Mouse (Mus musculus): ENCODE results near the gene Tnfrsf25.

Gene Tnfrsf25

GRCm38 (mm10) chr4:152143632-152144031, 27.9 kb downstream of the Tnfrsf25 start:
- DNase-seq (ENCODE audit: low read depth), result no peak

GRCm38 (mm10) chr4:152145473-152145872, 29.7 kb downstream of the Tnfrsf25 start:
- DNase-seq (ENCODE audit: low read depth), result no peak

- no peak for DNase-seq (ENCODE audit: low read depth)
These were observed 30.5 kb downstream of the Tnfrsf25 start for GRCm38 (mm10) chr4:152146033-152146827.

- DNase-seq (ENCODE audit: low read depth), result no peak
These were observed 34.8 kb downstream of the Tnfrsf25 start for GRCm38 (mm10) chr4:152150546-152150945.

DNA sequence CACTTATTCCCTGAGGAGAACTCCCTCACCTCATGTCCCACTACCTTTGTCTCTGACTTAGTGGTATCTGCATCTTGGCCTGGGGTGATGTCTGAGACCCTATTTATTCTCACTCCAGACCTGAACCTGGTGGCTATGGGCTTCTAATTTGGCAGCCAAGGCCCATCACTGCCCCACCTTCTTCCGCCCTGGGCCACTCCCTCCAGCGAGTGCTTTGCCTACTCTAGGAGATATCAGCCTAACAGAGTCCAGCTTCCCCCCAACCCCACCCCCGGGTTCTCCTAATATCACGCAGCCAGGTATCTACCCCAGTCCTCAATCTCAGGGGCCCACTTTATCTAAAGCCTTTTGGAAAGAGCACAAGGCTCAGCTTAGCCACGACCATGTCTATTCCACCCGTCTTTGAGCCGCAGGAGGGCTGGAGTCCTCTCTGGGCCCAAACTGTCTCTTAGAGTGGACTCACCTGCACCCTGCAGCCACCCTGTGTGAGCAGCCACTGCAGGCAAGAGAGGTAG, 35.8 kb downstream of the Tnfrsf25 start:
- DNase-seq (ENCODE audit: low read depth), result no peak

DNA sequence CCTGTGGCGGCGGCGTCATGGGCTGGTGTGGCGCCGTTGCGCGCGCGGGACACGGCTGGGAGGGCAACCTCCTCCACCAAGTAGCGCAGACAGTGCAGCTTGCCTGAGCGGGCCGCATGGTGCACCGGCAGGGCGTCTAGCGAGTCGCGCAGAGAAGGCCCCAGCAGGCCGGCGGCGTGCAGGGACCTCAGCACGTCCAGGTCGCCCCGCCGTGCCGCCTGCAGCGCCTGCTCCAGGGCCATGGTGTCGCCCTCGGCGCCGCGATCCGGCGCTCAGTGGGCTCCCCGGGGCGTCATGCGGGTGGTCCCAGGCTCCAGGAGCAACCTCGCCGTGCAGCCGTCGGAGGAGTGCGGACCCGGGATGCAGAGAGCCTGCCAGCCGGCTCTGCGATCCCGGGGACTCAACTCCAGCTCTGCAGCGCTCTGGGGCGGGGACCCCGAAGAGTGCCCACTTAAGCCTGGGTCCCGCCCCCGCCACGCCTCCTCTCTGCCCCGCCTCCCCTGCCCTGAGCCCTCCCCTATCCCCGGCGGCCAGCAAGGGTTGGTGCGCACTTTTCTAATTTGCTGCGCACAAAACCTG, 36.3 kb downstream of the Tnfrsf25 start, which contains the start of gene Espn:
Gene Espn (minus strand): TSS at position 406 of the 579 bp plus-strand sequence.
- DNase-seq (ENCODE audit: low read depth), result peak; percentile 40

GRCm38 (mm10) chr4:152153771-152154177, 38.0 kb downstream of the Tnfrsf25 start:
- peak; percentile 98 for DNase-seq (ENCODE audit: low read depth)

DNA sequence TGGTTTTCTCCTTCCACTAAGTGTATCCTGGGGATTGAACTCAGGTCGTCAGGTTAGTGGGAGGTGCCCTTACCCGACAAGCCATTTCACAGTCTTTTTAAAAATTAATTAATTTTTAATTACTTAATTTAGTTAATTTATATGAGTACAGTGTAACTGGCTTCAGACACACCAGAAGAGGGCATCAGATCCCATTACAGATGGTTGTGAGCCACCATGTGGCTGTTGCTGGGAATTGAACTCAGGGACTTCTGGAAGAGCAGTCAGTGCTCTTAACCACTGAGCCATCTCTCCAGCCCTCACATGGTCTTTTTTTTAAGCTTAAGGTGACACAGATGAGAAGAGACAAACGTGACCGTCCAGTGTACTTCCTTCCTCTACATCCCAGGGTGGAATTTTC, 39.3 kb downstream of the Tnfrsf25 start:
- DNase-seq (ENCODE audit: low read depth), result no peak

DNA sequence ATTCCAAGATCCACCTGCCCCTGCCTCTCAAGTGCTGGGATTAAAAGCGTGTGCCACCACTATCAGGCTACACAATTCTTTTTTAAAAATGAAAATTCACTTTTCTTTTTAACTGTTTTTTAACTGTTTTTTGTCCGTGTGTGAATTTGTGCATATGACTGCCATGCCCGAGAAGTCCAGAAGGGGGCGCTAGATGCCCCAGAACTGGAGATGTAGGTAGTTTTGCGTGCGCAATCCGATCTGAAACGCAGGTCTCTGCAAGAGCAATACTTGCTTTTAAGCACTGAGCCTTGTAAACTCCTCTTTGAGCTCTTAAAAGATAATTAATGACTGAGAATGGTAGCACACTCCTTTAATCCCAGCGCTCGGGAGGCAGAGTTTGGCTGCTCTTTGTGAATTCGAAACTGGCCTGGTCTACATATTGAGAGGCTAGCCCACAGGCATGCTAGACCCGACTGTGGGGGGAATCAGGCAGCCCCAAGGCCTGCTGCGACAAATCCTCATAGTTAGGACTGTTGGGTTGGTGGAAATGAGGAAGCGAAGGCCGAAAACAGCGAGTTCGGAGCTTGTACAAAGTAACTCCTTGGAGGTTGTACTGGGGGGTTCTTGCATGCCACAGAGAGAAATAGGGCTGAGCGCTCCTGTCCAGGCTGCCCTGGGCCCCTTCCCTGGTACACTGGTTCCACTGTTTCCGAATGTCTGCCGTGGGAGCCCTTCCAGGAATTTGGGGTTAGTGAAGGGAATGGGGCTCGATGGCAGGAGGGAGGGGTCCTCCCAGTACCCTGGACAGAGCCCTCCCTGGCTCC, 42.2 kb downstream of the Tnfrsf25 start:
- DNase-seq (ENCODE audit: low read depth), result peak; percentile 83

DNA sequence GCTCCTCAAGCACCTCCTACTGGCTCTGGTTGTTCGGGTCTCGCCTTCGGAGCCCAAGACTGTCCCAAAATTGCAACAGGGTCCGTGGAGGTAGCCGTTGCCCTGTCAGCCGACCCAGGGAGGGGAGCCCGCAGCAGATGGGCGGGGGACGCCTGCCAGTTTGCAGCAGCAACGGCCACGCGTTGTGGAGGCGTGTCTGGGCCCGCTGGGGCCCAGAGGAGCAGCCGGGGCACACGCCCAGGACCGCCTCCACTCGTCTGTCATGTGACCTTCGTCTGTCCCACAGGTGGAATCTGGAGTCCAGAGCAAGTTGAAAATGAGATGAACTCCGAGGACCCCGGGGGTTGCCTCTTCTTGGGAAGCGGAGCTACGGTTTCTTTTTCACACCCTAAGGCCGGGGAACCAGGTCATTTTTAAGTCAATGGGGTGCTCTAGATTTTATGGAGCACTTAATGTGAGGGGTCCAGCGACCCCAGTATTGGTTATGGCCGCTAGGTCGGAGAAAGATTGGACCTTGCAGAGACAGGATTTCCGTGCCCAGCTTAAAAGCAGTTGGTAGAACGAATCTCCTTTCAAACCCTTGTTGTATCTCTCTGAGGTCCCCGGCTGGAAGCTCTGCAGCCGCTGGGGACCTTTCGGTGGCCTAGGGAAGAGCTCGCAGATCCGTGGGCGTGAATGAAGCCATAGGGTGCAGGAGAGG, 43.0 kb downstream of the Tnfrsf25 start, which contains the start of gene Hes2:
Gene Hes2 (plus strand): TSS at position 283 of the 700 bp plus-strand sequence.
- DNase-seq (ENCODE audit: low read depth), result peak; percentile 39

DNA sequence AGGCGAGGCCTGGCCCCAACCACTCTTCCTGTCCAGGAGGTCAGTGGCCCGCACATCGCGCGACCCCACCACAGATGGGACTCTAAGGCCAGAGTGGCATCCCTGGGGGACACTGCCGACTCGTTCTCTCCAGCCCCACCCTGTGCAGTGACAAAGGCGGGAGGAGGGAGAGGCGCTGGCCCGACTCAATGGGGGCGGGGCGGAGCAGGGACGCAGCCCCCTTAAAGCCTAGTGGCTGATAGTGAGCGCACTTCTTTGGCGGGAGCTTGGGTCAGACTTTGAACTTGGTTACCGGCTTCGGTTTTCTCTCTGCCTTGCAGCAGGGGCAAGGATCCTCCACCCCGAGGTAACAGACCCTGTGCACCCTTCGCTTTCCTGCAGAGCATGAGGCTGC, 43.5 kb downstream of the Tnfrsf25 start:
- no peak for DNase-seq (ENCODE audit: low read depth)

GRCm38 (mm10) chr4:152160748-152161147, 45.0 kb downstream of the Tnfrsf25 start:
- DNase-seq (ENCODE audit: low read depth), result no peak

DNA sequence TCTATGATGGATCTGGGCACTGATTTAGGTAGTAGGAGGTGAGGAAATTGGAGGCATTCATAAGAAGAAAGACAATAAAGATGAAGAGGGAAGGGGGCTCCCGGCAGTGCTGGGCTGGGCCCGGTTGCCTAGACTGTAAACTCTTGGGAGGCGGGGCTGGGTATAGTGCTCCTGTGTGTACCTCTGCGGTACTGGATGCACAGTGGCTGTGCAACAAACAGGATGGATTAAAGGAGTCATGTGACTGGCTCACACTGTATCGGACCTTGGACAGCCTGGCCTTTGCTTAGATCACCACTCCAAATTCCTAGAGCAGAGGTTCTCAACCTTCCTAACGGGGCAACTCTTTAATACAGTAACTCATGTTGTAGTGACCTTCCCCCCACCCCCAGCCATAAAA, 45.9 kb downstream of the Tnfrsf25 start:
- DNase-seq (ENCODE audit: low read depth), result no peak

- DNase-seq (ENCODE audit: low read depth), result no peak
These were observed 47.0 kb downstream of the Tnfrsf25 start for GRCm38 (mm10) chr4:152162748-152163147.

DNA sequence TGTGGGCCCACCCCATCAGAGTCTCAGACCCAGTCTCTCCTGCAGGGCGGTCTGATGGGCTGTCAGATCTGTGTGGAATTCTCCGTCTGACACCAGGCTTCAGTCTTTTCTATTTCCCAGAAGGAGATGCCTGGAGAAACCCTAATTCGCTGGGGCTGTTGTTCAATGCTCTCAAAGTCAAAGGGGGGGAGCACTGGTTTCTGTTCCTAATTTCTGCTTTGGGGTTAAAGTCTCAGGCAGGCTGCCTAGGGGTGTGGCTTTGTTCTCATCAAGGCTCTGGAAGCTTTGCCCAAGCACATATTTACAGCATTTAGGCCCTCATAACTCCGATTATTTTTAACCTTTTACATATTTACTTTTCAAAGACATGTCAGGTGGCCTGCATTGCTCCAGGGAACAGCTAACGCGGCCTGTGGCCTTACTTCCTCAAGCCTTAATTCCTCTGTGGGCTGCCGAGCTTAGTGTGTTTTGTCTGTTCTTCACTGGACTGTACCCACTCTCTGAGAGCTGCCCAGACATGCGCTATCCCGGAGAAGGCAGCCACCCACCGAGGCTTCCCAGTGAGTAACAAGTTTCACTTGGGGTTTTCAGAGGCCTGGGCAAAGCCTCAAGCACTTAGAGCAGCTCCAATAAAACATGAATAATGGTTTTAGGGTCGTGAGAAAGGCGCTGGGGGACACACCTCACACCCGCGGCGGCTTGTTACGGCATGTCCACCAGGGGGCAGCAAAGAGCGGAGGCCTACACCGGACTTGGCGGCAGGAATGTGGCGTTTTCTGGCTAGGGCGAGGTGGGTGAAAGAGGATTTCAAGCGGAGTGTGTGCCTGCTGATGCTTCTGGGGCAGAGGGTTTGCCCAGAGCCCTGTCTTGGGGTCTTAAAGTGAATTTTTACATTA, 49.5 kb downstream of the Tnfrsf25 start:
- peak; percentile 76 for DNase-seq (ENCODE audit: low read depth)

- DNase-seq (ENCODE audit: low read depth), result no peak
These were observed 52.3 kb downstream of the Tnfrsf25 start for GRCm38 (mm10) chr4:152168052-152168451.

GRCm38 (mm10) chr4:152169103-152169502, 53.4 kb downstream of the Tnfrsf25 start:
- DNase-seq (ENCODE audit: low read depth), result no peak

Measured in naive thymus-derived CD4-positive, alpha-beta T cell, adult 2 months (primary cell).